Mouse (Mus musculus) heart, postnatal 0 days (tissue): ENCODE measurements around the gene Lypla2. TPM values are rescaled to one million over a fixed set of nuclear protein-coding genes. Genes with fewer than 3 reads are reported as not detected.
A peak's percentile ranks its signal among the peaks of the same experiment; 100 is the strongest.

ENCODE experiments used
- ATAC-seq: fragments of 200-750 bp; cut with Nextera tagmentation; 2 replicates; pipeline ENCODE4 v1.8.0; 2017; ENCODE audit warnings: low read depth, moderate number of reproducible peaks, moderate library complexity; ENCODE audit not compliant: insufficient read depth
- DNase-seq: peaks from one replicate; pipeline ENCODE4 v3.0.0-alpha.2; 2016; ENCODE audit warnings: low spot score
- H3K27ac ChIP-seq: fragments of 300-500 bp; sonication (generic); 2 replicates; pipeline ENCODE4 v1.5.1; 2014; ENCODE audit warnings: low read depth, mild to moderate bottlenecking
- H3K27me3 ChIP-seq: fragments of 300-500 bp; sonication (generic); 2 replicates; pipeline ENCODE4 v1.6.1; 2014; ENCODE audit warnings: low read length, mixed read lengths; ENCODE audit not compliant: control insufficient read depth, insufficient read depth
- H3K36me3 ChIP-seq: fragments of 300-500 bp; sonication (generic); replicated peaks from 2 replicates; pipeline ENCODE4 v1.6.1; 2014; ENCODE audit warnings: low read length, mixed read lengths; ENCODE audit not compliant: control insufficient read depth, insufficient read depth
- H3K4me1 ChIP-seq: fragments of 300-500 bp; sonication (generic); 2 replicates; pipeline ENCODE4 v1.6.1; 2014; ENCODE audit warnings: antibody characterized with exemption; ENCODE audit not compliant: control insufficient read depth, insufficient read depth
- H3K4me2 ChIP-seq: fragments of 300-500 bp; sonication (generic); 2 replicates; pipeline ENCODE4 v1.6.1; 2014; ENCODE audit warnings: low read depth, mild to moderate bottlenecking, low read length, moderate library complexity
- H3K4me3 ChIP-seq: fragments of 300-500 bp; sonication (generic); 2 replicates; pipeline ENCODE4 v1.5.1; 2014; ENCODE audit warnings: low read depth, low read length
- H3K9ac ChIP-seq: fragments of 300-500 bp; sonication (generic); replicated peaks from 2 replicates; pipeline ENCODE4 v1.6.1; 2014; ENCODE audit warnings: low read depth, low read length, mixed read lengths
- H3K9me3 ChIP-seq: fragments of 300-500 bp; sonication (generic); replicated peaks from 2 replicates; pipeline ENCODE4 v1.6.1; 2016; ENCODE audit warnings: low read length; ENCODE audit not compliant: control insufficient read depth
- CTCF ChIP-seq: IDR thresholded peaks from 2 replicates; pipeline ENCODE4 v1.5.1; 2016; ENCODE audit warnings: antibody characterized with exemption, control low read depth, low read depth
- EP300 ChIP-seq: IDR thresholded peaks from 2 replicates; pipeline ENCODE4 v1.6.1; 2016; ENCODE audit warnings: antibody characterized with exemption, low read depth
- WGBS: fragments of 180-500 bp; shearing (Covaris S2); extraction: QIAGEN DNeasy Blood & Tissue Kit; methylation state at CpG from one replicate; pipeline ENCODE4 v1.1.7; 2014; 5-methylcytosine and 5-hydroxymethylcytosine counted together
- polyA plus RNA-seq: library from polyadenylated mRNA; unstranded; fragments of >200 nt; fragmentation: Nextera tagmentation; extraction: Ambion mirVana; gene quantifications from 2 replicates; pipeline ENCODE4 v1.2.1, GENCODE M21; 2015
- total RNA-seq: library from RNA; depleted of rRNA; stranded (reverse); fragments of >200 nt; gene quantifications from 2 replicates; pipeline ENCODE4 v1.2.3, GENCODE M21; 2014; ENCODE audit warnings: low replicate concordance

Lypla2 gene
- total and polyA plus RNA-seq, 2 experiments from 2014 or later: 58.4 to 66.8 TPM

- no peak for DNase-seq
- under 1% methylated on average over 31 of the region's 35 CpGs for WGBS
- TF ChIP-seq EP300: no peak
- TF ChIP-seq CTCF: no peak
- peak overlapping the region; percentile 82 for H3K4me2 ChIP-seq
- H3K27me3 ChIP-seq: no peaks in the 10 kb centered on the region
- peak overlapping the region; percentile 81 for H3K4me3 ChIP-seq
- peaks cover 51% of the 10 kb centered on the region for H3K36me3 ChIP-seq
- peak overlapping the region; percentile 63 for H3K27ac ChIP-seq
- H3K4me1 ChIP-seq: 0 out of 2 replicates have a peak, but pooled peaks cover 7% of the 10 kb centered on the region
- peak; percentile 17; the same call in 1 of the 2 replicates for ATAC-seq
- no peaks in the 10 kb centered on the region for H3K9me3 ChIP-seq
- H3K9ac ChIP-seq: peak overlapping the region; percentile 80
These were observed 446 bp downstream of the Lypla2 start for GRCm38 (mm10) chr4:135971805-135972555.

GRCm38 (mm10) chr4:135970585-135970984 is 1.8 kb downstream of the Lypla2 start:
- H3K36me3 ChIP-seq: peaks cover 47% of the 10 kb centered on the region
- H3K27me3 ChIP-seq: no peaks in the 10 kb centered on the region
- no peak overlapping the region for H3K27ac ChIP-seq
- 0 out of 2 replicates have a peak, but pooled peaks cover 7% of the 10 kb centered on the region for H3K4me1 ChIP-seq
- no peak overlapping the region for H3K4me3 ChIP-seq
- WGBS: 90% methylated on average over 11 of the region's 11 CpGs
- no peaks in the 10 kb centered on the region for H3K9me3 ChIP-seq
- H3K4me2 ChIP-seq: no peak overlapping the region
- no peak overlapping the region for H3K9ac ChIP-seq
- no peak for TF ChIP-seq CTCF
- no peak for TF ChIP-seq EP300
- ATAC-seq (no peak), DNase-seq (no peak)

- peaks cover 7% of the 10 kb centered on the region; the same call in 1 of the 2 replicates for H3K4me1 ChIP-seq
- DNase-seq (no peak), ATAC-seq (no peak)
- peaks cover 44% of the 10 kb centered on the region for H3K36me3 ChIP-seq
- no peak overlapping the region for H3K4me2 ChIP-seq
- H3K27me3 ChIP-seq: no peaks in the 10 kb centered on the region
- no peak overlapping the region for H3K4me3 ChIP-seq
- H3K27ac ChIP-seq: no peak overlapping the region
- no peaks in the 10 kb centered on the region for H3K9me3 ChIP-seq
- TF ChIP-seq CTCF (no peak), EP300 (no peak)
- no peak overlapping the region for H3K9ac ChIP-seq
- 87% methylated on average over 13 of the region's 13 CpGs for WGBS
These were observed 3.2 kb downstream of the Lypla2 start for GRCm38 (mm10) chr4:135969070-135969750.

DNA sequence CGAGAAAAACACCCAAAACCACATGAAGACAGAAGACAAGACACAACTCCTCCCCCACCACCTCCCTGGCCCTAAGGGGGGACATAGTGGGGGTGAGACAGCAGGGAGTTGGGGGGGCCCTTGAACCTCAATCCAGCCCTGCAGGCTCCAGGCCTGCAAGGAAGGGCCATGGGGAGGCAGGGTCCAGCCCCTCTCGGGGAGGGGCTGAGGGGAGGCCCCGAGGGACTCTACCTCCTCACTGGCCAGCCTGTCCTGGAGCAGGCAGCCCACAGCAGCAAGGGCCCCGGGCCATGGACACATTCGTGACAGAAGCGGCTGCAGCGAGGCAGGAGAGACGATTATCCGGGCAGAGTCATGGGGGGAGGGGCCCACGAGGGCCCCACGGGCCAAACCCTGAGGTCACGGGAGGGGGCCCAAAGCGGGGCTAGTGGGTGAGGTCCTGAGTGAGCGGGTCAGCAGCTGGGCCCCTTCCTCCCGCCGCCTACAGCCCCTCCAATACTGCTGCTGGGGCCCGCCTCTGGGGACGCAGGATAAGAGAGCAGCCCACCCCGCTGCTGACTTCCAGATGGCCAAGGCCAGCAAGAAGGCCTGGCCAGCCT is 4.1 kb downstream of the Lypla2 start:
- H3K4me2 ChIP-seq: no peak overlapping the region
- no peak overlapping the region for H3K27ac ChIP-seq
- ATAC-seq (no peak), DNase-seq (no peak)
- peaks cover 44% of the 10 kb centered on the region for H3K36me3 ChIP-seq
- no peak overlapping the region for H3K9ac ChIP-seq
- 72% methylated on average over 17 of the region's 19 CpGs for WGBS
- TF ChIP-seq EP300 (no peak), CTCF (no peak)
- H3K9me3 ChIP-seq: no peaks in the 10 kb centered on the region
- no peak overlapping the region for H3K4me3 ChIP-seq
- peaks cover 7% of the 10 kb centered on the region; the same call in 1 of the 2 replicates for H3K4me1 ChIP-seq
- no peaks in the 10 kb centered on the region for H3K27me3 ChIP-seq

DNA sequence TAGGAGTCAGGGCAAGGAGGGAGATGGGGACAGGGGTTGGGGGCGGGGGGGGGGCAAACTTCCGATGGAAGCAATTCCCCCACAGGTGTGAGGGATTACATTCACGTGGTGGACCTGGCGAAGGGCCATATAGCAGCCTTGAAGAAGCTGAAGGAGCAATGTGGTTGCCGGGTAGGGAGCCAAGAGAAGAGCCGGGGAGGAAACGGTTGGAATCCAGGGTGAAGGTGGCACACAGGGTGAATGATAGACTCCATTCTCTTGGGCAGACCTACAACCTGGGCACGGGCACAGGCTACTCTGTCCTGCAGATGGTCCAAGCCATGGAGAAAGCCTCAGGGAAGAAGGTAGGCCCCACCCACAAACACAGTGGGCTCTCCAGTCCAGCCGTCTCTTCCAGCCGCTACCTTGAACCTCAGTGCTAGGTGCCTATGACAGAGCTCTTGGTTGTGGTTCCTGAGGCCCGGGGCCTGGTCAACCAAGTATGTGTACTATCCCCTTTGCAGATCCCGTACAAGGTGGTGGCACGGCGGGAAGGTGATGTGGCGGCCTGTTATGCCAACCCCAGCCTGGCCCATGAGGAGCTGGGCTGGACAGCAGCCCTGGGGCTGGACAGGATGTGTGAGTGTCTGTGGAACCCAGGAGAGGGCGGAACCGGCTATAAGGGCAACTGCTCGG is 5.2 kb downstream of the Lypla2 start:
- DNase-seq: no peak
- peaks cover 45% of the 10 kb centered on the region for H3K36me3 ChIP-seq
- TF ChIP-seq EP300: no peak
- TF ChIP-seq CTCF: no peak
- ATAC-seq: no peak
- H3K4me3 ChIP-seq: no peak overlapping the region
- no peak overlapping the region for H3K9ac ChIP-seq
- no peaks in the 10 kb centered on the region for H3K27me3 ChIP-seq
- H3K9me3 ChIP-seq: no peaks in the 10 kb centered on the region
- no peak overlapping the region for H3K27ac ChIP-seq
- peaks cover 7% of the 10 kb centered on the region; the same call in 1 of the 2 replicates for H3K4me1 ChIP-seq
- 90% methylated on average over 18 of the region's 18 CpGs for WGBS
- H3K4me2 ChIP-seq: no peak overlapping the region
